Mouse (Mus musculus) E14TG2a.4 (cell line): ENCODE data around the gene Tbcb.

Source experiments
- CTCF ChIP-seq: conservative IDR thresholded peaks from 2 replicates; pipeline ENCODE4 v1.5.1; 2014; ENCODE audit warnings: low read length
- POU5F1 ChIP-seq: IDR thresholded peaks from 2 replicates; pipeline ENCODE4 v1.6.1; 2014; ENCODE audit warnings: low read length, borderline replicate concordance

DNA sequence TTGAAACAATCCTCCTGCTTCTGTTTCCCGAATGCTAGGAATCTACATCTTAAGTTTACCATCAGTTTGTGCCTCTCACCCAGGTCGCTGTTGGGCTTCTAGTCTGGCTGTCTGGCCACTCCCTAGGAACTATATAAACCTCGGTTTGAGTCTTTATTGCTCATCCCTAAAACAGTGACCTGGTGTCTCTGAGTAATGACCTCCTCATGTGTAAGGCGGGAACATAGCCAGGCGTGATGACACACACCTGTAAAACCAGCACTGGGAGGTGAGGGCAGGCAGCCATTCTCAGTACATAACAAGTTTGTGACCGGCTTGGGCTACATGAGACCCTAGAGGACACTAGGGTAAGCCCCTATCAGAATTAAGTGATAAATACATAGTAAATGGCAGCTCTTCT lies 36.6 kb downstream of the Tbcb start:
- TF ChIP-seq CTCF (no peak), POU5F1 (no peak)
